Mouse (Mus musculus): Measurements from ENCODE around the gene Sestd1.

Gene Sestd1

GRCm38 (mm10) chr2:77212885-77213284 is 67.5 kb downstream of the Sestd1 start:
- DNase-seq (ENCODE audit: low spot score) = no peak

GRCm38 (mm10) chr2:77206951-77207350 is 73.4 kb downstream of the Sestd1 start:
- DNase-seq (ENCODE audit: low spot score) = no peak

GRCm38 (mm10) chr2:77203916-77204315 is 76.5 kb downstream of the Sestd1 start:
- DNase-seq (ENCODE audit: low spot score) = no peak

- no peak for DNase-seq (ENCODE audit: low spot score)
Measured at GRCm38 (mm10) chr2:77201900-77202299, 78.5 kb downstream of the Sestd1 start.

- no peak for DNase-seq (ENCODE audit: low spot score)
Measured at GRCm38 (mm10) chr2:77200958-77201614, 79.3 kb downstream of the Sestd1 start.

- DNase-seq (ENCODE audit: low spot score) = no peak
Measured at GRCm38 (mm10) chr2:77200379-77200778, 80.0 kb downstream of the Sestd1 start.

- no peak for DNase-seq (ENCODE audit: low spot score)
Measured at GRCm38 (mm10) chr2:77198246-77198645, 82.1 kb downstream of the Sestd1 start.

- no peak for DNase-seq (ENCODE audit: low spot score)
Measured at GRCm38 (mm10) chr2:77196819-77197218, 83.6 kb downstream of the Sestd1 start.

GRCm38 (mm10) chr2:77195056-77195455 is 85.3 kb downstream of the Sestd1 start:
- no peak for DNase-seq (ENCODE audit: low spot score)

- no peak for DNase-seq (ENCODE audit: low spot score)
Measured at GRCm38 (mm10) chr2:77191811-77192210, 88.6 kb downstream of the Sestd1 start.

GRCm38 (mm10) chr2:77190891-77191290 is 89.5 kb downstream of the Sestd1 start:
- no peak for DNase-seq (ENCODE audit: low spot score)

GRCm38 (mm10) chr2:77190301-77190700 is 90.1 kb downstream of the Sestd1 start:
- no peak for DNase-seq (ENCODE audit: low spot score)

- DNase-seq (ENCODE audit: low spot score) = no peak
Measured at GRCm38 (mm10) chr2:77189671-77190070, 90.7 kb downstream of the Sestd1 start.

- DNase-seq (ENCODE audit: low spot score) = no peak
Measured at GRCm38 (mm10) chr2:77187501-77187900, 92.9 kb downstream of the Sestd1 start.

- no peak for DNase-seq (ENCODE audit: low spot score)
Measured at GRCm38 (mm10) chr2:77186912-77187311, 93.5 kb downstream of the Sestd1 start.

GRCm38 (mm10) chr2:77184049-77184571 is 96.3 kb downstream of the Sestd1 start:
- no peak for DNase-seq (ENCODE audit: low spot score)

GRCm38 (mm10) chr2:77183646-77184045 is 96.7 kb downstream of the Sestd1 start:
- DNase-seq (ENCODE audit: low spot score) = no peak

GRCm38 (mm10) chr2:77182996-77183380 is 97.4 kb downstream of the Sestd1 start:
- no peak for DNase-seq (ENCODE audit: low spot score)

GRCm38 (mm10) chr2:77182271-77182995 is 98.0 kb downstream of the Sestd1 start:
- no peak for DNase-seq (ENCODE audit: low spot score)

GRCm38 (mm10) chr2:77177472-77177871 is 102.9 kb downstream of the Sestd1 start:
- no peak for DNase-seq (ENCODE audit: low spot score)

- no peak for DNase-seq (ENCODE audit: low spot score)
Measured at GRCm38 (mm10) chr2:77176413-77176812, 104.0 kb downstream of the Sestd1 start.

- no peak for DNase-seq (ENCODE audit: low spot score)
Measured at GRCm38 (mm10) chr2:77175411-77175810, 105.0 kb downstream of the Sestd1 start.

- no peak for DNase-seq (ENCODE audit: low spot score)
Measured at GRCm38 (mm10) chr2:77174313-77174712, 106.1 kb downstream of the Sestd1 start.

All from T-cell, adult 2 months (primary cell).